Mouse (Mus musculus): ENCODE data around the gene Nceh1. TPM values are rescaled to one million over a fixed set of nuclear protein-coding genes. Genes with fewer than 3 reads are reported as not detected.

The Nceh1 gene
- polyA plus RNA-seq, 1 experiment from 2014 or later = 3.0 TPM

DNA sequence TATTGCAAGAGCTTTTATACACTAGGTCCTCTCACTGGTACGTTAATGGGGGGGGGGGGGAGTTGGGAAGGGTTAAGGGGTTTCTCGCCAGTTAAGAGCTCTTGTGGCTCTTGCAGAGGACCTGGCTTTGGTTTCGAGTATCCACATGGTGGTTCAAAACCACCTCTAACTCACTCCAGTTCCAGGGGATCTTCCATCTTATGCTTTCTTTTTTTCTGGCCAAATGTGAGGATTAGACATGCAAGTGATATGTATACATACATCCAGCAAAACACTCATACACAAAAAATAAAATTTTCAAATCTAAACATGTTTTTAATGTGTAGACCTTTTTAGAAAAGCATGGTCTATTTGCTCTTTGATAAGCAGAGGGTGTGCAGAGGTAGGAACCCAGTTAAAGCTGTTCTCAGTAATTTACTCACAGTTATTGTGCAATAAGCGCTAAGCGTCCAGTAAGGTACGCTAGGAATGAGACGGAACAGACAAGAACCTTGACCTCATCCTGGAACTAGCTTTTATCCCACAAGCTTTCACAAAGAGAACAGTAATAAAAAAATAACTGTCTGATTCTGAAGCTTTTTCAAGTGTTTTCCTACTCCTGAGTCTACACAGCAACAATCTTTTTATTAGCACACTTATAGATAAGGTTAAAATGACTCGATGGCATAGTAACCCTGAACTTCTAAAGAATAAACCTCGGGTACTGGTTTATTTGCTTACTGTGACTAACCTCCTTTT is 26.7 kb upstream of the Nceh1 start:
- no peaks in the 10 kb centered on the region for H3K4me1 ChIP-seq (replicated peaks; ENCODE audit: control insufficient read depth, insufficient read depth, low read length)
- 86% methylated on average over 9 of the region's 9 CpGs for whole genome bisulfite sequencing
- no peak overlapping the region for H3K4me2 ChIP-seq (replicated peaks; ENCODE audit: low read depth, low read length)
- DNase-seq (ENCODE audit: low spot score) = no peak
- H3K36me3 ChIP-seq (ENCODE audit: control insufficient read depth, insufficient read depth, low read length) = no peaks in the 10 kb centered on the region
- no peaks in the 10 kb centered on the region for H3K27me3 ChIP-seq (ENCODE audit: control insufficient read depth, insufficient read depth, low read length)
- H3K9me3 ChIP-seq (ENCODE audit: control insufficient read depth, low read length) = no peaks in the 10 kb centered on the region
- no peak for ATAC-seq (ENCODE audit: low FRiP score)
- no peak overlapping the region for H3K9ac ChIP-seq (ENCODE audit: low read depth, low read length)
- H3K27ac ChIP-seq (ENCODE audit: low read depth, low read length) = no peak overlapping the region
- no peak overlapping the region for H3K4me3 ChIP-seq (ENCODE audit: low read depth, low read length)

DNA sequence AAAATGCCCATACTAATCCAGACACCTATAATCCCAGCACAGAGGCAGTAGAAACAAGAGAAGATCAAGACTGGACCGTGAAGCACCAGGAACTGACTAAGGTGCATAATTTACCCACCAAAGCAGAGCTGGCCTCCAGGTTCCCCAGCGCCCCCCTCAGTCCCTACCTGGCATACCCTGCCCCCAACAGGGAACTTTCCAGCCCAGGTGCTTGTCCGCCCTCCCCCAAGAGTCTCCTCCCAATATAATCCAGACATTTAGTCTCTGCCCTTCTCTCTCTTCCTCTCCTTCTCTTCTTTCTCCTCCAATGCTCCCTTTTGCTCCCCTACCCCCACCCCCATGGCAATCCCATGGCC is 26.2 kb upstream of the Nceh1 start:
- ATAC-seq (ENCODE audit: low FRiP score) (no peak), DNase-seq (ENCODE audit: low spot score) (no peak)
- no peak overlapping the region for H3K27ac ChIP-seq (ENCODE audit: low read depth, low read length)
- no peaks in the 10 kb centered on the region for H3K9me3 ChIP-seq (ENCODE audit: control insufficient read depth, low read length)
- no peak overlapping the region for H3K4me3 ChIP-seq (ENCODE audit: low read depth, low read length)
- H3K27me3 ChIP-seq (ENCODE audit: control insufficient read depth, insufficient read depth, low read length) = no peaks in the 10 kb centered on the region
- H3K9ac ChIP-seq (ENCODE audit: low read depth, low read length) = no peak overlapping the region
- H3K4me2 ChIP-seq (replicated peaks; ENCODE audit: low read depth, low read length) = no peak overlapping the region
- 59% methylated on average over 3 of the region's 3 CpGs for WGBS
- no peaks in the 10 kb centered on the region for H3K4me1 ChIP-seq (replicated peaks; ENCODE audit: control insufficient read depth, insufficient read depth, low read length)
- H3K36me3 ChIP-seq (ENCODE audit: control insufficient read depth, insufficient read depth, low read length) = no peaks in the 10 kb centered on the region

DNA sequence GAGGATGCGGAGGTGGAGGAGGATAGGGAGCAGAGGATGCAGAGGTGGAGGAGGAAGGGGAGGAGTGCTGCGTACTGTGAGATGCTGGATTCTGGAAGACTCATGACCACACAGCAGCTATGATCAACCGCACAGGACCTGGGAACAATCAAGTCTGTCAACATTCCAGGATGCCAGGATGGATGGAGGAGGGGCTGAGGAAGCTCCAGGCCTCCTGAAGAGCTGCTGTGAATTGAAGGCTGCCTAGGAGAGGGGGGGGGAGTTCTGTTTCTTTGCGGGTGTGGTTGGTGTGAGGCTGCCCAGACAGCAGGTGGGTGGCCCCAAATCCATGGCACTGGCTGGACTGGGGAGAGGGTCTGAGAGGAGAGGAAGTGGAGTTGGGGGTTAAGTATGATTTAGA is 23.9 kb upstream of the Nceh1 start:
- H3K9me3 ChIP-seq (ENCODE audit: control insufficient read depth, low read length) = no peaks in the 10 kb centered on the region

DNA sequence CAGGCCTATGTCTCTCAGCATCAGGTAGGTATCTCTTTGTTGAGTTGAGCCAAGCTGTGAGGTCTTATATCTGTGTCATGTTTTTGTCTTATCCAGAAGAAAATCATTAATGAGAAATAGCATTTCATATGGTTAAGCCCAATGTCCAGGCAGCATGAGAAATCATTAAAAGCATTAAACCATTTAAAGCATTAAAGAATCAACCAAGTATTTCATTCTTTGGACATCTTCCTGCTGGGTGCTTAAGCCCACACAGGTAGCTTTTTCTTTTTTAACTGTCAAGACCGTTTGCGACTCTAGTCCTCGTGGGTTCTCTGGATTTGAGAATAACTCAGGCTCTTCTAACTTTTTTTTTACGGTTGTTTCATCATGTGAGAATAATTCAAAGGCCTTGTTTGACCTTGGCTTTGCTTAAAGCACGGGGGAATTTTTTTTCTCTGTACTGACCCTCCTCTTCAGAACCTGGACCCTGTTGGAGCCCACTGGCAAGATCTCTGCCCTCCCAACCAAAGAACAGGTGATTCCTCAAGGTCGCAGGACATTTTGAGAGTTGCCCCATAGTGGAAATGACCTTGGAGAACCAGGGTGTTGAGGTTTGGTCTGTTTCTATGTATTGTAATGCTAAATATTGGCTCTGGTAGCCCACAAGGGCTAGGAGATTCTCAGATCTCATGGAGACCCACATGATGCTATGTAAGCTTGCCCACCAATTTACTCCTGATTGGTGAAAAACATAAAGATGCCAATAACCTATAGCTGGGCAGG is 20.9 kb upstream of the Nceh1 start:
- Histone ChIP-seq H3K27ac (ENCODE audit: low read depth, low read length) (no peak overlapping the region), H3K36me3 (ENCODE audit: control insufficient read depth, insufficient read depth, low read length) (no peaks in the 10 kb centered on the region), H3K27me3 (ENCODE audit: control insufficient read depth, insufficient read depth, low read length) (no peaks in the 10 kb centered on the region), H3K9ac (ENCODE audit: low read depth, low read length) (no peak overlapping the region), H3K4me3 (ENCODE audit: low read depth, low read length) (no peak overlapping the region), H3K4me2 (replicated peaks; ENCODE audit: low read depth, low read length) (no peak overlapping the region), H3K4me1 (replicated peaks; ENCODE audit: control insufficient read depth, insufficient read depth, low read length) (no peaks in the 10 kb centered on the region), H3K9me3 (ENCODE audit: control insufficient read depth, low read length) (no peaks in the 10 kb centered on the region)
- WGBS = 92% methylated on average over 6 of the region's 6 CpGs
- no peak for DNase-seq (ENCODE audit: low spot score)
- no peak for ATAC-seq (ENCODE audit: low FRiP score)

More for the DNA sequence above, 23.9 kb upstream of the Nceh1 start:
- Histone ChIP-seq H3K4me3 (ENCODE audit: low read depth, low read length) (no peak overlapping the region), H3K9ac (ENCODE audit: low read depth, low read length) (no peak overlapping the region), H3K27me3 (ENCODE audit: control insufficient read depth, insufficient read depth, low read length) (no peaks in the 10 kb centered on the region), H3K27ac (ENCODE audit: low read depth, low read length) (no peak overlapping the region), H3K4me2 (replicated peaks; ENCODE audit: low read depth, low read length) (no peak overlapping the region), H3K36me3 (ENCODE audit: control insufficient read depth, insufficient read depth, low read length) (no peaks in the 10 kb centered on the region), H3K4me1 (replicated peaks; ENCODE audit: control insufficient read depth, insufficient read depth, low read length) (no peaks in the 10 kb centered on the region)
- WGBS = 37% methylated on average over 4 of the region's 4 CpGs
- no peak for DNase-seq (ENCODE audit: low spot score)
- ATAC-seq (ENCODE audit: low FRiP score) = no peak

DNA sequence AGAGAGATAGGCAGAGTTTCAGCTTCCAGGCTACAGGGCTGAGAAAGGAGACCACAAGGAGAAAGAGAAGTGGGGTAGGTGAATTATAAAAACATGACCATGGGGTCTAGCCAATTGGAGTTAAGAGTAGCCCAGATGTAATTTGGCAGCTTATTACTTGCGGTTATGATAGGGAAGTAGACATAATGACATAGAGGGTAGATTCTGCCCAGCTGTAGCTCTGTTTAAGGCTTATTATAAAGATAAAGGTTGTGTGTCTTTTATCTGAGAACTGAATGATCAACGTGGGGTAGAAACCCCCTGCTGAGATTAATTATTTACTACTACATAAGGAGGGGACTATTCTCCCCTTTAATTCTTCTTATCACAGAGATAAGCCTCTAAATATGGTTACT is 20.4 kb upstream of the Nceh1 start:
- WGBS = 63% methylated on average over 2 of the region's 2 CpGs
- Histone ChIP-seq H3K27ac (ENCODE audit: low read depth, low read length) (no peak overlapping the region), H3K36me3 (ENCODE audit: control insufficient read depth, insufficient read depth, low read length) (no peaks in the 10 kb centered on the region), H3K9ac (ENCODE audit: low read depth, low read length) (no peak overlapping the region), H3K9me3 (ENCODE audit: control insufficient read depth, low read length) (no peaks in the 10 kb centered on the region), H3K4me1 (replicated peaks; ENCODE audit: control insufficient read depth, insufficient read depth, low read length) (no peaks in the 10 kb centered on the region), H3K4me2 (replicated peaks; ENCODE audit: low read depth, low read length) (no peak overlapping the region), H3K27me3 (ENCODE audit: control insufficient read depth, insufficient read depth, low read length) (no peaks in the 10 kb centered on the region), H3K4me3 (ENCODE audit: low read depth, low read length) (no peak overlapping the region)
- ATAC-seq (ENCODE audit: low FRiP score) (no peak), DNase-seq (ENCODE audit: low spot score) (no peak)

DNA sequence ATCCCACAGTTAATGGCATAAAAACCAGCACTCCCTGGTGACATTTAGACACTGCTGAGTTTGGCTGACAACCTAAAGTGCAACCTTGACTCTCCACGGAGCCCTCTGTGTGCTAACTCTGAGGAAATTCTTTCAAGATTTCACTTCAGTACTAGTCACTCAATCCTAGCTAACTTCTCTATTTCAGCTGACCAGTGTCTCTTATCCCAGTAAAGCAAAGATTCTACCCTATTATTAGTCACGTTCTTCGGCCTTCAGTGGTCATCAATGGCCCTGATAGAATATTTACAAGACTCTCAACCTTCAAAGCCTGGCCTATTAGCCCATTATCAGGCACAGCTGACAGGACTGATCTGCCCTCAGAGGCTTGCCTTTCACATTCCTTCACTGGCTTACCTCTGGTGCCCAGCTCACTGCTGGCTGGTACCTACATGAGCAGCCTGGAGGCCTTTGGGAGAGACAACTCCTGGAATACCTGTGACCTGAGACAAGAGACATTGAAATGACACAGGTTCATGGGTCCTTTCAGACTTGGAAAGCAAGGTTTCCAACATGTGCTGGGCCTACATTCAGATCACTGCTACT is 17.2 kb upstream of the Nceh1 start:
- Histone ChIP-seq H3K4me3 (ENCODE audit: low read depth, low read length) (no peak overlapping the region), H3K36me3 (ENCODE audit: control insufficient read depth, insufficient read depth, low read length) (no peaks in the 10 kb centered on the region), H3K27ac (ENCODE audit: low read depth, low read length) (no peak overlapping the region), H3K4me1 (replicated peaks; ENCODE audit: control insufficient read depth, insufficient read depth, low read length) (no peaks in the 10 kb centered on the region), H3K9ac (ENCODE audit: low read depth, low read length) (no peak overlapping the region), H3K4me2 (replicated peaks; ENCODE audit: low read depth, low read length) (no peak overlapping the region), H3K9me3 (ENCODE audit: control insufficient read depth, low read length) (no peaks in the 10 kb centered on the region), H3K27me3 (ENCODE audit: control insufficient read depth, insufficient read depth, low read length) (no peaks in the 10 kb centered on the region)
- WGBS = 82% methylated on average over 3 of the region's 3 CpGs
- ATAC-seq (ENCODE audit: low FRiP score) (no peak), DNase-seq (ENCODE audit: low spot score) (no peak)

DNA sequence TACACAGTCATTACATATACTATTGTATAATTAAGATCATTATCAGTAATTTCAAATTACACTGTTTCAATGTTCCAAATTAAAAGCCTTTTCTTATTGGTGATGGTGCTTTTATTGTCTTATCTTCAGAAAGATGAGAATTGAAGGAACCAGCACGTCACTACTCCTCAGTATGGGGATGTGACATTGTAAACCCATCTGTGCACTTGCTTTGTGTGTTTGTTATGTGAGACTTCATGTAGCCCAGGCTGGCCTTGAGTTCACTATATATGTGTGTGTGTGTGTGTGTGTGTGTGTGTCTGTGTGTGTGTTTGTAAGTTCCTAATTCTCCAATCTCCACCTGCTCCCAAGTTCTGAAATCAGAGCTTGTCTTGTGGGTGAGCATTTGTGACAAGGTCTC is 12.5 kb upstream of the Nceh1 start:
- Histone ChIP-seq H3K4me1 (replicated peaks; ENCODE audit: control insufficient read depth, insufficient read depth, low read length) (no peaks in the 10 kb centered on the region), H3K27me3 (ENCODE audit: control insufficient read depth, insufficient read depth, low read length) (no peaks in the 10 kb centered on the region), H3K36me3 (ENCODE audit: control insufficient read depth, insufficient read depth, low read length) (no peaks in the 10 kb centered on the region), H3K9ac (ENCODE audit: low read depth, low read length) (no peak overlapping the region), H3K27ac (ENCODE audit: low read depth, low read length) (no peak overlapping the region), H3K4me3 (ENCODE audit: low read depth, low read length) (no peak overlapping the region), H3K4me2 (replicated peaks; ENCODE audit: low read depth, low read length) (no peak overlapping the region), H3K9me3 (ENCODE audit: control insufficient read depth, low read length) (no peaks in the 10 kb centered on the region)
- DNase-seq (ENCODE audit: low spot score) (no peak), ATAC-seq (ENCODE audit: low FRiP score) (no peak)
- 75% methylated on average over 1 of the region's 1 CpGs for WGBS

DNA sequence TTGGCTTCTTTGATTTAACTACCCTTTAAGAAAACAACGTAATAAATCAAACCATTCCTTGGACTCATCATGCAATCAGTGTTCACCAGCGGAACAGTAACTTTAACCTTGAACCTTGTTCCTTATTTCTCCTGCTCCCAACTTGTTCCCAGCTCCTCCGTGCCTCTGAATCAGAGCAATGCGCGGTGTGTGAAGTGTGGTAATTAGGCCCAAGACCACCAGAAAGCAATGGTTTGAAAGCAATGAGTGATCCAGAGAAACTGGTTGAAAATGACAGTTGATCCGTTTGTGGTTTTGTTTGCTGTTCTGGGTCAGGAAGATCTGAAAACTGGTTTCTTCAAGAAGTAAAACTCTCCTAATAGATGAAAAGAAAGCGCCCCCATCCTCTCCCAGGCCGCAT is 3.1 kb upstream of the Nceh1 start:
- DNase-seq (ENCODE audit: low spot score) = no peak
- Histone ChIP-seq H3K9ac (ENCODE audit: low read depth, low read length) (no peak overlapping the region), H3K27ac (ENCODE audit: low read depth, low read length) (no peak overlapping the region), H3K9me3 (ENCODE audit: control insufficient read depth, low read length) (no peaks in the 10 kb centered on the region), H3K36me3 (ENCODE audit: control insufficient read depth, insufficient read depth, low read length) (no peaks in the 10 kb centered on the region), H3K27me3 (ENCODE audit: control insufficient read depth, insufficient read depth, low read length) (no peaks in the 10 kb centered on the region), H3K4me1 (replicated peaks; ENCODE audit: control insufficient read depth, insufficient read depth, low read length) (no peaks in the 10 kb centered on the region), H3K4me3 (ENCODE audit: low read depth, low read length) (no peak overlapping the region), H3K4me2 (replicated peaks; ENCODE audit: low read depth, low read length) (no peak overlapping the region)
- 85% methylated on average over 8 of the region's 8 CpGs for WGBS
- no peak for ATAC-seq (ENCODE audit: low FRiP score)

Data from hindbrain, embryonic 11.5 days (tissue).